Mouse (Mus musculus): ENCODE measurements around the gene Arhgap18. TPM values are rescaled to one million over a fixed set of nuclear protein-coding genes. Genes with fewer than 3 reads are reported as not detected.

Gene Arhgap18
- polyA plus RNA-seq, 1 experiment from 2014 or later, result 17.9 TPM

DNA sequence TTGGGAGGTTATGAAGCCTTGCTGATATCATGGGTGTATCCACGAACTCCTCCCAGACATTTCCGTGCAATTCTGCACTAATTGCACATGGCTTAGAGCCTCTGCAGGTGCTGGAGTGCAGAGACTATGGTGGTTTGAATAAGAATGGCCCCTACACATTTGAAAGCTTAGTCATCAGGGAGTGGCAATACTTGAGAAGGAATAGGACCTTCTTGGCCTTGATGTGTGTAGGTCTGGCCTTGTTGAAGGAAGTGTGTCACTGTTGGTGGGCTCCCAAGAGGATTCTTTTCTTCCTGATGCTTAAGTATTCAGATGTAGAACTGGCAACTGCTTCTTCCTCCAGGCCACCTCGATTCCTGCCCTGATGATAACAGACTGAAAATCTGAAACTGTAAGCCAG, 205.3 kb downstream of the Arhgap18 start:
- Histone ChIP-seq H3K4me3 (ENCODE audit: low read depth, low read length) (no peak overlapping the region), H3K9ac (ENCODE audit: low read depth, low read length) (no peak overlapping the region), H3K36me3 (ENCODE audit: control insufficient read depth, insufficient read depth, low read length) (no peaks in the 10 kb centered on the region), H3K27me3 (replicated peaks; ENCODE audit: control insufficient read depth, insufficient read depth, low read length) (no peaks in the 10 kb centered on the region), H3K27ac (ENCODE audit: low read depth, low read length) (no peak overlapping the region), H3K4me2 (no peak overlapping the region), H3K4me1 (replicated peaks; ENCODE audit: control insufficient read depth, insufficient read depth, low read length) (no peaks in the 10 kb centered on the region), H3K9me3 (ENCODE audit: control insufficient read depth, low read length) (no peaks in the 10 kb centered on the region)
- WGBS, result 74% methylated on average over 3 of the region's 3 CpGs
- no peak for ATAC-seq (replicated peaks; ENCODE audit: low FRiP score)
- DNase-seq (ENCODE audit: low spot score), result no peak

Data from liver, embryonic 11.5 days (tissue).